Comparison of ENCODE assay signal across 8 mouse cellular contexts in genomic region chr2:6128881-6129280, GRCm38 (mm10). TPM values are rescaled to one million over a fixed set of nuclear protein-coding genes. Genes with fewer than 3 reads are reported as not detected.
DNase-seq lines count a peak whose midpoint lies in the region; ATAC-seq lines count a peak whose summit lies in the region.

No protein-coding gene starts in this region.

- H3K4me2 ChIP-seq in heart, embryonic 16.5 days (ENCODE audit: low read depth, low read length): peak overlapping the region; percentile 79
- peak overlapping the region; percentile 91 for H3K4me2 ChIP-seq in embryonic facial prominence, embryonic 13.5 days
- peak overlapping the region; percentile 85 for H3K4me2 ChIP-seq in intestine, embryonic 15.5 days (replicated peaks)
- peak overlapping the region; percentile 90; the same call in 1 of the 2 replicates for H3K4me2 ChIP-seq in midbrain, embryonic 12.5 days (replicated peaks)

- no peak overlapping the region for H3K27ac ChIP-seq in heart, embryonic 16.5 days (ENCODE audit: low read length)
- no peak overlapping the region for H3K27ac ChIP-seq in embryonic facial prominence, embryonic 13.5 days
- H3K27ac ChIP-seq in intestine, embryonic 15.5 days: no peak overlapping the region
- H3K27ac ChIP-seq in midbrain, embryonic 12.5 days (replicated peaks): no peak overlapping the region

- H3K9ac ChIP-seq in heart, embryonic 16.5 days (ENCODE audit: low read length): peak overlapping the region; percentile 81
- H3K9ac ChIP-seq in embryonic facial prominence, embryonic 13.5 days: peak overlapping the region; percentile 76; the same call in 1 of the 2 replicates
- H3K9ac ChIP-seq in intestine, embryonic 15.5 days: peak overlapping the region; percentile 62; the same call in 1 of the 2 replicates
- no peak overlapping the region for H3K9ac ChIP-seq in midbrain, embryonic 12.5 days (replicated peaks)

- intact Hi-C loops in heart, postnatal 25 days (cut with DNase I): no loop called here

- ATAC-seq in heart, embryonic 16.5 days (replicated peaks; ENCODE audit: extremely low read depth, insufficient read depth, low FRiP score): no peak
- ATAC-seq in embryonic facial prominence, embryonic 13.5 days (ENCODE audit: insufficient number of reproducible peaks, insufficient read depth, low FRiP score, low TSS enrichment, low read depth): no peak
- ATAC-seq in intestine, embryonic 15.5 days: no peak
- no peak for ATAC-seq in midbrain, embryonic 12.5 days (ENCODE audit: low FRiP score, low read depth)

- peak overlapping the region; percentile 85 for H3K4me3 ChIP-seq in heart, embryonic 16.5 days (ENCODE audit: low read length)
- H3K4me3 ChIP-seq in embryonic facial prominence, embryonic 13.5 days: peak overlapping the region; percentile 76
- H3K4me3 ChIP-seq in intestine, embryonic 15.5 days (replicated peaks): peak overlapping the region; percentile 62
- no peak overlapping the region for H3K4me3 ChIP-seq in midbrain, embryonic 12.5 days

- WGBS in heart, embryonic 16.5 days: 44% methylated on average over 8 of the region's 8 CpGs
- WGBS in embryonic facial prominence, embryonic 13.5 days: 32% methylated on average over 8 of the region's 8 CpGs
- 42% methylated on average over 8 of the region's 8 CpGs for WGBS in intestine, embryonic 15.5 days
- WGBS in midbrain, embryonic 12.5 days: 56% methylated on average over 8 of the region's 8 CpGs

- H3K4me1 ChIP-seq in heart, embryonic 16.5 days (ENCODE audit: control insufficient read depth, insufficient read depth, low read length): peaks cover 3% of the 10 kb centered on the region
- H3K4me1 ChIP-seq in embryonic facial prominence, embryonic 13.5 days: peaks cover 8% of the 10 kb centered on the region; the same call in 1 of the 2 replicates
- no peaks in the 10 kb centered on the region for H3K4me1 ChIP-seq in intestine, embryonic 15.5 days (replicated peaks)
- H3K4me1 ChIP-seq in midbrain, embryonic 12.5 days: 0 out of 2 replicates have a peak, but pooled peaks cover 3% of the 10 kb centered on the region

- no peaks in the 10 kb centered on the region for H3K36me3 ChIP-seq in heart, embryonic 16.5 days (ENCODE audit: control insufficient read depth, insufficient read depth)
- H3K36me3 ChIP-seq in embryonic facial prominence, embryonic 13.5 days: no peaks in the 10 kb centered on the region
- no peaks in the 10 kb centered on the region for H3K36me3 ChIP-seq in intestine, embryonic 15.5 days
- H3K36me3 ChIP-seq in midbrain, embryonic 12.5 days: no peaks in the 10 kb centered on the region

- H3K27me3 ChIP-seq in heart, embryonic 16.5 days (ENCODE audit: control insufficient read depth, insufficient read depth, low read length): no peaks in the 10 kb centered on the region
- H3K27me3 ChIP-seq in embryonic facial prominence, embryonic 13.5 days: peaks cover 30% of the 10 kb centered on the region
- no peaks in the 10 kb centered on the region for H3K27me3 ChIP-seq in intestine, embryonic 15.5 days (replicated peaks)
- H3K27me3 ChIP-seq in midbrain, embryonic 12.5 days: peaks cover 42% of the 10 kb centered on the region

- H3K9me3 ChIP-seq in heart, embryonic 16.5 days (replicated peaks; ENCODE audit: control insufficient read depth, low read length): no peaks in the 10 kb centered on the region
- no peaks in the 10 kb centered on the region for H3K9me3 ChIP-seq in embryonic facial prominence, embryonic 13.5 days
- H3K9me3 ChIP-seq in intestine, embryonic 15.5 days: no peaks in the 10 kb centered on the region
- H3K9me3 ChIP-seq in midbrain, embryonic 12.5 days: no peaks in the 10 kb centered on the region

- DNase-seq in heart, postnatal 25 days (ENCODE audit: low spot score): no peak
- no peak for DNase-seq in frontal cortex, postnatal 36 days (ENCODE audit: low spot score in 2 of 2)
- DNase-seq in thymus, postnatal 4 days: no peak
- no peak for DNase-seq in testis, postnatal 14 days (ENCODE audit: low spot score)

RNA-seq across cellular contexts. Expression of gene Proser2, which starts 1.1 kb away (rescaled TPM):
- 18.1 and 18.3 TPM in 2 replicates for polyA plus RNA-seq in heart, embryonic 16.5 days (2015; fragmentation: Nextera tagmentation; extraction: Ambion mirVana)
- 10 to 100 TPM; 12.6 to 16.0 TPM for total RNA-seq in heart, postnatal 25 days (2021)
- polyA plus RNA-seq in embryonic facial prominence, embryonic 13.5 days (2015; fragmentation: Nextera tagmentation; extraction: Ambion mirVana): 9.4 and 10.1 TPM in 2 replicates
- 27.3 and 27.7 TPM in 2 replicates for polyA plus RNA-seq in intestine, embryonic 15.5 days (2015; fragmentation: Nextera tagmentation; extraction: Ambion mirVana)
- 3.5 and 4.0 TPM in 2 replicates for polyA plus RNA-seq in midbrain, embryonic 12.5 days (2016; fragmentation: Nextera tagmentation; extraction: Ambion mirVana)
